Mouse (Mus musculus) liver, embryonic 15.5 days (tissue): Measurements from ENCODE around the gene Tyw3. TPM values are rescaled to one million over a fixed set of nuclear protein-coding genes. Genes with fewer than 3 reads are reported as not detected.

Source experiments
- ATAC-seq: fragments of 200-750 bp; cut with Nextera tagmentation; 2 replicates; pipeline ENCODE4 v1.8.0; 2017; ENCODE audit warnings: moderate number of reproducible peaks, mild to moderate bottlenecking, moderate library complexity; ENCODE audit not compliant: insufficient read depth
- H3K27ac ChIP-seq: fragments of 300-500 bp; sonication (generic); replicated peaks from 2 replicates; pipeline ENCODE4 v1.5.1; 2015; ENCODE audit warnings: mild to moderate bottlenecking, inconsistent platforms
- H3K27me3 ChIP-seq: fragments of 300-500 bp; sonication (generic); 2 replicates; pipeline ENCODE4 v1.6.1; 2015; ENCODE audit warnings: mild to moderate bottlenecking, inconsistent platforms
- H3K36me3 ChIP-seq: fragments of 300-500 bp; sonication (generic); replicated peaks from 2 replicates; pipeline ENCODE4 v1.6.1; 2015; ENCODE audit warnings: moderate library complexity, mild to moderate bottlenecking, inconsistent platforms
- H3K4me1 ChIP-seq: fragments of 300-500 bp; sonication (generic); replicated peaks from 2 replicates; pipeline ENCODE4 v1.6.1; 2015; ENCODE audit warnings: inconsistent platforms
- H3K4me2 ChIP-seq: fragments of 300-500 bp; sonication (generic); 2 replicates; pipeline ENCODE4 v1.6.1; 2015; ENCODE audit warnings: moderate library complexity, mild to moderate bottlenecking, inconsistent platforms
- H3K4me3 ChIP-seq: fragments of 300-500 bp; sonication (generic); replicated peaks from 2 replicates; pipeline ENCODE4 v1.5.1; 2015; ENCODE audit warnings: mild to moderate bottlenecking, inconsistent platforms
- H3K9ac ChIP-seq: fragments of 300-500 bp; sonication (generic); 2 replicates; pipeline ENCODE4 v1.6.1; 2015; ENCODE audit warnings: moderate library complexity, mild to moderate bottlenecking, inconsistent platforms
- H3K9me3 ChIP-seq: fragments of 300-500 bp; sonication (generic); replicated peaks from 2 replicates; pipeline ENCODE4 v1.6.1; 2016; ENCODE audit warnings: inconsistent platforms
- WGBS: fragments of 180-500 bp; shearing (Covaris S2); methylation state at CpG from one replicate; pipeline ENCODE4 v1.1.7; 2015; ENCODE audit warnings: mixed read lengths; ENCODE audit not compliant: insufficient replicate concordance; 5-methylcytosine and 5-hydroxymethylcytosine counted together
- polyA plus RNA-seq: library from polyadenylated mRNA; unstranded; fragments of >200 nt; fragmentation: Nextera tagmentation; extraction: Ambion mirVana; gene quantifications from 2 replicates; pipeline ENCODE4 v1.2.1, GENCODE M21; 2015

Tyw3 gene
- polyA plus RNA-seq, 1 experiment from 2014 or later, result 2.7 TPM

- 50% methylated on average over 3 of the region's 3 CpGs for WGBS
- ATAC-seq, result no peak
- peaks cover 7% of the 10 kb centered on the region for H3K27me3 ChIP-seq
- H3K36me3 ChIP-seq, result no peaks in the 10 kb centered on the region
- no peak overlapping the region for H3K4me2 ChIP-seq
- no peak overlapping the region for H3K4me3 ChIP-seq
- no peaks in the 10 kb centered on the region for H3K9me3 ChIP-seq
- H3K27ac ChIP-seq, result no peak overlapping the region
- H3K9ac ChIP-seq, result no peak overlapping the region
- no peaks in the 10 kb centered on the region for H3K4me1 ChIP-seq
Measured at GRCm38 (mm10) chr3:154565437-154565836, 31.5 kb downstream of the Tyw3 start.

GRCm38 (mm10) chr3:154562192-154562591 lies 34.7 kb downstream of the Tyw3 start:
- ATAC-seq, result no peak
- no peaks in the 10 kb centered on the region for H3K36me3 ChIP-seq
- no peaks in the 10 kb centered on the region for H3K9me3 ChIP-seq
- no peaks in the 10 kb centered on the region for H3K4me1 ChIP-seq
- H3K9ac ChIP-seq, result no peak overlapping the region
- no peak overlapping the region for H3K4me3 ChIP-seq
- no peaks in the 10 kb centered on the region for H3K27me3 ChIP-seq
- WGBS, result 80% methylated on average over 3 of the region's 3 CpGs
- no peak overlapping the region for H3K27ac ChIP-seq
- H3K4me2 ChIP-seq, result no peak overlapping the region

GRCm38 (mm10) chr3:154551035-154551411 lies 45.9 kb downstream of the Tyw3 start:
- H3K36me3 ChIP-seq, result no peaks in the 10 kb centered on the region
- no peak overlapping the region for H3K27ac ChIP-seq
- H3K4me1 ChIP-seq, result no peaks in the 10 kb centered on the region
- 55% methylated on average over 5 of the region's 5 CpGs for WGBS
- H3K9me3 ChIP-seq, result no peaks in the 10 kb centered on the region
- H3K27me3 ChIP-seq, result peaks cover 20% of the 10 kb centered on the region
- no peak overlapping the region for H3K9ac ChIP-seq
- ATAC-seq, result no peak
- no peak overlapping the region for H3K4me2 ChIP-seq
- no peak overlapping the region for H3K4me3 ChIP-seq

GRCm38 (mm10) chr3:154550326-154551034 lies 46.4 kb downstream of the Tyw3 start:
- Histone ChIP-seq H3K27ac (no peak overlapping the region), H3K9me3 (no peaks in the 10 kb centered on the region), H3K4me2 (no peak overlapping the region), H3K9ac (no peak overlapping the region), H3K36me3 (no peaks in the 10 kb centered on the region), H3K4me1 (no peaks in the 10 kb centered on the region), H3K4me3 (no peak overlapping the region), H3K27me3 (peaks cover 20% of the 10 kb centered on the region)
- ATAC-seq, result no peak
- 53% methylated on average over 17 of the region's 17 CpGs for WGBS

GRCm38 (mm10) chr3:154548868-154549301 lies 48.0 kb downstream of the Tyw3 start:
- no peaks in the 10 kb centered on the region for H3K9me3 ChIP-seq
- peaks cover 20% of the 10 kb centered on the region for H3K27me3 ChIP-seq
- no peak overlapping the region for H3K9ac ChIP-seq
- H3K4me1 ChIP-seq, result no peaks in the 10 kb centered on the region
- no peak overlapping the region for H3K27ac ChIP-seq
- no peak for ATAC-seq
- 13% methylated on average over 8 of the region's 8 CpGs for WGBS
- no peak overlapping the region for H3K4me2 ChIP-seq
- no peak overlapping the region for H3K4me3 ChIP-seq
- no peaks in the 10 kb centered on the region for H3K36me3 ChIP-seq

GRCm38 (mm10) chr3:154547549-154548426 lies 49.1 kb downstream of the Tyw3 start:
- 7% methylated on average over 20 of the region's 20 CpGs for WGBS
- Histone ChIP-seq H3K4me3 (no peak overlapping the region), H3K27ac (no peak overlapping the region), H3K9ac (no peak overlapping the region), H3K4me2 (no peak overlapping the region), H3K27me3 (peaks cover 20% of the 10 kb centered on the region), H3K36me3 (no peaks in the 10 kb centered on the region), H3K4me1 (no peaks in the 10 kb centered on the region), H3K9me3 (no peaks in the 10 kb centered on the region)
- ATAC-seq, result no peak

- no peak for ATAC-seq
- Histone ChIP-seq H3K36me3 (no peaks in the 10 kb centered on the region), H3K9ac (no peak overlapping the region), H3K9me3 (no peaks in the 10 kb centered on the region), H3K4me3 (no peak overlapping the region), H3K27ac (no peak overlapping the region), H3K4me2 (no peak overlapping the region), H3K4me1 (no peaks in the 10 kb centered on the region), H3K27me3 (peaks cover 20% of the 10 kb centered on the region)
- WGBS, result 33% methylated on average over 4 of the region's 4 CpGs
Measured at GRCm38 (mm10) chr3:154546234-154546633, 50.7 kb downstream of the Tyw3 start.

- H3K27me3 ChIP-seq, result no peaks in the 10 kb centered on the region
- no peaks in the 10 kb centered on the region for H3K36me3 ChIP-seq
- H3K4me1 ChIP-seq, result no peaks in the 10 kb centered on the region
- no peak overlapping the region for H3K9ac ChIP-seq
- no peak overlapping the region for H3K4me2 ChIP-seq
- 37% methylated on average over 10 of the region's 10 CpGs for WGBS
- ATAC-seq, result no peak
- no peak overlapping the region for H3K27ac ChIP-seq
- no peak overlapping the region for H3K4me3 ChIP-seq
- no peaks in the 10 kb centered on the region for H3K9me3 ChIP-seq
Measured at GRCm38 (mm10) chr3:154540086-154540911, 56.6 kb downstream of the Tyw3 start.

- WGBS, result 66% methylated on average over 5 of the region's 5 CpGs
- Histone ChIP-seq H3K4me3 (no peak overlapping the region), H3K9me3 (no peaks in the 10 kb centered on the region), H3K4me1 (no peaks in the 10 kb centered on the region), H3K27ac (no peak overlapping the region), H3K9ac (no peak overlapping the region), H3K27me3 (no peaks in the 10 kb centered on the region), H3K36me3 (no peaks in the 10 kb centered on the region), H3K4me2 (no peak overlapping the region)
- no peak for ATAC-seq
Measured at GRCm38 (mm10) chr3:154536134-154536533, 60.8 kb downstream of the Tyw3 start.

- no peak overlapping the region for H3K9ac ChIP-seq
- no peak overlapping the region for H3K4me3 ChIP-seq
- no peak overlapping the region for H3K27ac ChIP-seq
- no peak overlapping the region for H3K4me2 ChIP-seq
- no peaks in the 10 kb centered on the region for H3K36me3 ChIP-seq
- no peaks in the 10 kb centered on the region for H3K27me3 ChIP-seq
- WGBS, result 58% methylated on average over 5 of the region's 5 CpGs
- H3K4me1 ChIP-seq, result no peaks in the 10 kb centered on the region
- ATAC-seq, result no peak
- no peaks in the 10 kb centered on the region for H3K9me3 ChIP-seq
Measured at GRCm38 (mm10) chr3:154533246-154533645, 63.7 kb downstream of the Tyw3 start.

- Histone ChIP-seq H3K9me3 (no peaks in the 10 kb centered on the region), H3K4me2 (no peak overlapping the region), H3K9ac (no peak overlapping the region), H3K4me3 (no peak overlapping the region), H3K27me3 (no peaks in the 10 kb centered on the region), H3K36me3 (no peaks in the 10 kb centered on the region), H3K4me1 (no peaks in the 10 kb centered on the region), H3K27ac (no peak overlapping the region)
- no peak for ATAC-seq
- 48% methylated on average over 5 of the region's 5 CpGs for WGBS
Measured at GRCm38 (mm10) chr3:154528973-154529372, 67.9 kb downstream of the Tyw3 start.
